Mouse (Mus musculus): ENCODE data around the gene Scn7a.

GRCm38 (mm10) chr2:66799676-66800249 lies 15.0 kb upstream of the Scn7a start:
- TF ChIP-seq POLR2A (IDR thresholded peaks at IDR 0.05; ENCODE audit: extremely low read depth, insufficient read depth, low read length) (no peak), CTCF (IDR thresholded peaks at IDR 0.05; ENCODE audit: extremely low read depth, insufficient read depth, low read length) (no peak)

All from cortical plate, adult 2 months (tissue).